Mouse (Mus musculus): ENCODE measurements around the gene Themis3. TPM values are rescaled to one million over a fixed set of nuclear protein-coding genes. Genes with fewer than 3 reads are reported as not detected.

The Themis3 gene
- 0.08 and 0.16 TPM in 2 replicates for polyA plus RNA-seq (2012; rRNA removed)

DNA sequence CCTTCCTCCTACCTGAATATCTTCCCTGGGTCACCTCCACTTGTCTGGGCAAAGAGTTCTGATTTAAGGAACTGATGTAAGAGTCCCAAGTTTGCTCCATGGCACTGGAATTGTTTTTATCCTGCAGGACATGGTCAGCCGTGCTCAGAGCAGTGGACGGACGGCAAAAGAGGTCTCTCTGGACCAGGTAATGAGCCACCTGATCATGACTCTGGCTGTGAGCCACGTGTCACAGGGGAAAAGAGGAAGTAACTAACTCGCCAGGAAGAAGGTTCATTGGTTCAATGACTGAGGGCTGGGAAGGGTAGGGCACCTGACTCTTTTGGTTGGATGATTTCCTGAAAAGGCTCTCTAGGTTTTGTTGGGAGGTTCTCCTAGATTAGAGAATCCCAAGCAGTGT lies at the start of gene Themis3:
Gene Themis3, minus strand, starts transcription at position 187 of the 400 bp plus-strand sequence.
- 57% methylated on average over 5 of the region's 5 CpGs for WGBS
- H3K4me3 ChIP-seq (replicated peaks; ENCODE audit: extremely low read depth, low read depth, low read length): no peak within 1 kb of the TSS
- H3K4me1 ChIP-seq (ENCODE audit: control insufficient read depth, insufficient read depth, low read length): no peaks in the 10 kb centered on the region
- no peak for TF ChIP-seq CTCF (IDR thresholded peaks at IDR 0.05; ENCODE audit: insufficient read depth, low read length)
- no peak for TF ChIP-seq POLR2A (IDR thresholded peaks at IDR 0.05; ENCODE audit: borderline replicate concordance, extremely low read depth, low read depth, low read length)
- DNase-seq: no peak

DNA sequence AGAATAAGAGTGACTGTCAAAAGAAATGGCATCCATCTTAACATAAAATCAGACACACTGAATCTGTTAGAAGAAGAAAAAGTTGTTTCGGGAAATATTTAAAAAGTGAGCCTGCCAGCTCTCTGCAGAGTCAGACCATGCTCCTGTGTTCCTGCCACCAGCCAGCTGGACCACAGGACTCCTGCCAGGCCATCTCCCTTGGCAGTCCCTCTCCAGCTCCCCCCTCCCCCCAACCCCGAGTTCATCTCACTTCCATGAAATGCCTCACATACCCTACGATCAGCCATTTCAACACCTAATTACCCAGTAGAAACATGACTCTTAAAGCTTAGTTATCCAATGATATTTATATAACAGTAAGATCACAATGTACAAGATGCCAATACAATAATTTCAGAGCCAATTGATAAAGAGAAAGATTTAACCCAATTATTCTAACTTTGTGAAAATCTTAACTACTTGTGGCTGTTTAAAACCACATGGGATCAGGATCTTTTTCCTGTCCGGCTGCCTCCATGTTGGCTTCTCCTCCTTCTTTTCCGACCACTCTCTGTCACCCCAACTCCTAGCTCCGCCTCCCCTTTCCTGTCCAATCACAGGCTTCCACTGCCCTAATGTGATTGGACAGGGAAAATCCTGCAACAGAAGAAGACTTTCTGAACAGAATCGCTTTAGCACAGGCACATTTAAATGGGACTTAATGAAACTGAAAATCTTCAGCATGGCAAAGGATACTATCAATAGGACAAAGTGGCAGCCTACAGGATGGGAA lies 43.7 kb upstream of the Themis3 start:
- 76% methylated on average over 7 of the region's 7 CpGs for WGBS
- no peak overlapping the region for H3K4me3 ChIP-seq (replicated peaks; ENCODE audit: extremely low read depth, low read depth, low read length)
- no peak for DNase-seq
- no peaks in the 10 kb centered on the region for H3K4me1 ChIP-seq (ENCODE audit: control insufficient read depth, insufficient read depth, low read length)
- TF ChIP-seq POLR2A (IDR thresholded peaks at IDR 0.05; ENCODE audit: borderline replicate concordance, extremely low read depth, low read depth, low read length) (no peak), CTCF (IDR thresholded peaks at IDR 0.05; ENCODE audit: insufficient read depth, low read length) (no peak)

DNA sequence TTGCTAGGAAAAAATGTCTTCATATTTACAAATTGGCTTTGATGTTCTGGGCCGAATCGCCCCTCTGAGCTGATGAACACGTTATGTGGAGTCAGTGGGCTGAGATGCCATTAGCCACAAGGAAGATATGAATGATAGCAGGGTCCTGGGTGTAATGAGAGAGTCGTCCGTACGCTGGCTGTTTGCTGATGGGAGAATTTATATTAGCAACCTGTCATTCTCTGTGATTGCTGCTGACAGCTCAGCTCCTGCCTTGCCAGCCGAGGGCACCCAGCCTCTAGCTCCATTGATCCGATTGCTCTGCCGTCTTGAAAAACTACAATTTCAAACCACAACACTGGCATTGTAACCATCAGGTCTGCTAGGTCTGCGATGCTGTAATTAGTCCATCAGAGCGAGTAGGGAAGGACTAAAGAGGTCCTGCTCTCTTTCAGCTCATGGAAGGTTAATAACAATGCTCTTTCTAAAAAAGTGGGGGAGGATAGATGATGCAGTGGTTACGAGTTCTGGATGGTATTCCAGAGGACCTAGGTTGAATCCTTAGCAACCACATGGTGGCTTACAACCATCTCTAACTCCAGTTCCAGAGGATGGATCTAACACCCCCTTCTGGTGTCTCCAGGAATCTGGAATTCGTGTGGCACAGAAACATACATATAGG lies 25.7 kb upstream of the Themis3 start:
- no peak overlapping the region for H3K4me3 ChIP-seq (replicated peaks; ENCODE audit: extremely low read depth, low read depth, low read length)
- no peaks in the 10 kb centered on the region for H3K4me1 ChIP-seq (ENCODE audit: control insufficient read depth, insufficient read depth, low read length)
- WGBS: 82% methylated on average over 13 of the region's 13 CpGs
- TF ChIP-seq POLR2A (IDR thresholded peaks at IDR 0.05; ENCODE audit: borderline replicate concordance, extremely low read depth, low read depth, low read length) (no peak), CTCF (IDR thresholded peaks at IDR 0.05; ENCODE audit: insufficient read depth, low read length) (no peak)
- DNase-seq: no peak

DNA sequence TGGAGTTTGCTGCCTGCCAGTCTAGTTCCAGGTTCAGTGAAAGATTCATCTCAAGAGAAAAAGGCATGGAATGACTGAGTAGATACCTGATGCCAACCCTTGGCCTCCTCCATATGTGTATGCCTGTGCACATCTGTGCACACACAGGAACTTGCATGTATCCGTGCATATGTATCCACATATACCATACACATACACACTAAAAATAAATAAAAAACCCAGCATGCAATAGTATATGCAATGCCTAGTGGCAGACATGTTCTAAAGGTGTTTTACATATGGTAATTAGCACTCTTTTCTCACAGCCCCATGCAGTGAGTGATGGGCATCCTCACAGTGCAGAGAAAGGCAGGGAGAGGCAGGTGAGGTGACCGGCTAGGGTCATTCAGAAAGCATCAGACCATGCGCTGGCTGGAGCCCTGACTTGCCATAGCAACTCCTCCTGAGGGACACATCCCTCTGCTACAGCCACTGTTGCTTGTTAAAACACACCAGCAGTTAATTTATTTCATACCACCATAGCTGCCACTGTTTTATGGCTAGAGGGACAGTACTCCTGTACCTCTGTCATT lies 24.9 kb upstream of the Themis3 start:
- H3K4me3 ChIP-seq (replicated peaks; ENCODE audit: extremely low read depth, low read depth, low read length): no peak overlapping the region
- TF ChIP-seq CTCF (IDR thresholded peaks at IDR 0.05; ENCODE audit: insufficient read depth, low read length) (no peak), POLR2A (IDR thresholded peaks at IDR 0.05; ENCODE audit: borderline replicate concordance, extremely low read depth, low read depth, low read length) (no peak)
- WGBS: 88% methylated on average over 3 of the region's 3 CpGs
- no peak for DNase-seq
- no peaks in the 10 kb centered on the region for H3K4me1 ChIP-seq (ENCODE audit: control insufficient read depth, insufficient read depth, low read length)

DNA sequence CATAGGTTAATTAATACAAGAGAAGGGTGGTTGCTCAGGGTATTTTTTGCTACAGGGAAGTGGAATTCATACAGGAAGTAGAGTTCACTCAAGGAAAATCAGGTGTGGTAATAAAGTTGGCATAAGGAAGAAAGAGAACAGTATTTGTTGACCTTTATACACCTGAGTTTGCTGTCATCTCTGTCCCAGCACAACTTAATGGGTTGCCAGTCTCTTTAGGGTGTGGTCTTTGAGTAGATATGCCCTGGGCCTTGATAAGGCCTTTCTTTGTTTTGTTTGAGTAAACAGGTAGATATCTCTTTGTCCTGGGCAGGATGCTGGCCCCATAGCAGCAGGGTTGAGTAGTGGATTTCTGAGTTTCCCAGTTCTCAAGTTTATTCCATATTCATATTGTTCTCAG lies 15.6 kb upstream of the Themis3 start:
- TF ChIP-seq POLR2A (IDR thresholded peaks at IDR 0.05; ENCODE audit: borderline replicate concordance, extremely low read depth, low read depth, low read length): no peak
- no peak for TF ChIP-seq CTCF (IDR thresholded peaks at IDR 0.05; ENCODE audit: insufficient read depth, low read length)
- no peak for DNase-seq

DNA sequence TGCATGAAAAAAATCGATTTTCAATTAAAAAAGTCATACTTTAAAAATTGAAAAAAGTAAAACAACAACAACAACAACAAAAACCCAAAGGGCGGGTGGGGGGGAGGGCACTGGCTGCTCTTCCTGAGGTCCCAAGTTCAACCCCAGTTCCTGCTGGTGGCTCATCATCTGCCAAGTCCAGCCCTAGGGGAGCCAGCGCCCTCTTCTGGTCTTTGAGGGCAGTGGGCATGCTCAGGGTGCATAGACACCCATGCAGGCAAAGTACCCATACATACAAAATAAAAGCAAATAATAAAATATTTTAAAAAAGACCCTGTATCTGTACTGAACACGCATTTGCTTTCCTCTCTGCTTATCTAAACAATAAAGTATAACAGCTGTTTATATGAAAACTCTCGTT lies 10.5 kb upstream of the Themis3 start:
- WGBS: 61% methylated on average over 5 of the region's 5 CpGs
- TF ChIP-seq CTCF (IDR thresholded peaks at IDR 0.05; ENCODE audit: insufficient read depth, low read length) (no peak), POLR2A (IDR thresholded peaks at IDR 0.05; ENCODE audit: borderline replicate concordance, extremely low read depth, low read depth, low read length) (no peak)
- no peak for DNase-seq
- Histone ChIP-seq H3K4me3 (replicated peaks; ENCODE audit: extremely low read depth, low read depth, low read length) (no peak overlapping the region), H3K4me1 (ENCODE audit: control insufficient read depth, insufficient read depth, low read length) (no peaks in the 10 kb centered on the region)

More for the DNA sequence above, 15.6 kb upstream of the Themis3 start:
- H3K4me1 ChIP-seq (ENCODE audit: control insufficient read depth, insufficient read depth, low read length): no peaks in the 10 kb centered on the region
- no peak overlapping the region for H3K4me3 ChIP-seq (replicated peaks; ENCODE audit: extremely low read depth, low read depth, low read length)

DNA sequence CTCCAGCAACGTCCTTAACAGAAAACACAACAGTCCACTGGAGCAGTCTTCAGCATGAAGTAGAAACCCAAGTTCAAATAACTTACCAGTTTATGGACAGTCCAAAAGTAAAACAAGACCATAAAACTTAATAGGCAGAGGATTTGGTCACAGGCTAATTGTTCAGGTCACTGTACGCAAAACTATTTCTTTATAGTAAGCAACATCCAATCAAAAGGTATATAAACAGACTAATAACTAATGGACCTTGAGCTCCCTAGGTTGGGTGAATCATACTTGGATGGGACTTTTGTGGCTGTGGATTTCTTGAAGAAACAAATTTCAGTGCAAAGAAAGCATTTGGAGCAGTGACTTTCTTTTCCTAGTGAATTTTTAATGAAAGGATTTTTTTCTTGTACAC lies 6.8 kb upstream of the Themis3 start:
- H3K4me1 ChIP-seq (ENCODE audit: control insufficient read depth, insufficient read depth, low read length): no peaks in the 10 kb centered on the region
- DNase-seq: no peak
- TF ChIP-seq POLR2A (IDR thresholded peaks at IDR 0.05; ENCODE audit: borderline replicate concordance, extremely low read depth, low read depth, low read length) (no peak), CTCF (IDR thresholded peaks at IDR 0.05; ENCODE audit: insufficient read depth, low read length) (no peak)
- 89% methylated on average over 2 of the region's 2 CpGs for WGBS
- H3K4me3 ChIP-seq (replicated peaks; ENCODE audit: extremely low read depth, low read depth, low read length): no peak overlapping the region

DNA sequence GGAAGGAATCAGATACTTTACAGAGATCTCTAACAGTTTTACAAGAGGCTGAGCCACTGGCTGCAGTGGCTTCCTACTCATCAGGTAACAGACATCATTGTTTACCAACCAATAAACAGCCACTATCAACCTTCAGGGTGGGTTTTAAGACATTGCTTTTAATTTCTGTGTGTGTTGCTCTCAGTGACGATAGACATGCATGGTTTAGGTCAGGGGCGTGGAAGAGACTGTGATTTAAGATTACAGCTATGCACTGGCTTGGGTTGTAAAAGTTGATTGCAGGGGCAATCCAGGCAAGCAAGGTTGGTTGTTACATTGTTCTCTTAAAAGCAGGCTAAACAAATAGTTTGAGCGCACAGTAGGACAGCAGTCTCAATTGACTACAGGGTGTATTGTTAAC lies 1.4 kb upstream of the Themis3 start:
- no peak overlapping the region for H3K4me3 ChIP-seq (replicated peaks; ENCODE audit: extremely low read depth, low read depth, low read length)
- no peak for DNase-seq
- no peak for TF ChIP-seq POLR2A (IDR thresholded peaks at IDR 0.05; ENCODE audit: borderline replicate concordance, extremely low read depth, low read depth, low read length)
- TF ChIP-seq CTCF (IDR thresholded peaks at IDR 0.05; ENCODE audit: insufficient read depth, low read length): no peak
- 80% methylated on average over 3 of the region's 3 CpGs for WGBS
- no peaks in the 10 kb centered on the region for H3K4me1 ChIP-seq (ENCODE audit: control insufficient read depth, insufficient read depth, low read length)

DNA sequence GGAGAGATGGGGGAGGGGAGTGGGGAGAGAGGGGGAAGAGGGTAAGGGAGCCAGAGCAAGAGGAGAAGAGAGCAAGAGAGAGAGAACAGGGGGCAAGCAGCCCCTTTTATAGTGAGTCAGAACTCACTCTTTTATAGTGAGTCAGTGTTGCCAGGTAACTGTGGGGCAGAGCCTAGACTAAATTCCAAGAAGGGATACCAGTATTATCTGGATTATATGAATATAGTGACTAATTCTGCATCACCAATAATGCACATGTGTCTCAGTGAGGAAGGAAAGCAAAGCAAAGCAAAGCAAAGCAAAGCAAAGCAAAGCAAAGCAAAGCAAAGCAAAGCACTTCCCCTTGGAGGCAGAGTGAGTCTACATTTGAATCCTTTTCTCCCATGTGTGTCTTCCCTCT lies 835 bp upstream of the Themis3 start:
- Histone ChIP-seq H3K4me1 (ENCODE audit: control insufficient read depth, insufficient read depth, low read length) (no peaks in the 10 kb centered on the region), H3K4me3 (replicated peaks; ENCODE audit: extremely low read depth, low read depth, low read length) (no peak overlapping the region)
- TF ChIP-seq POLR2A (IDR thresholded peaks at IDR 0.05; ENCODE audit: borderline replicate concordance, extremely low read depth, low read depth, low read length): no peak
- TF ChIP-seq CTCF (IDR thresholded peaks at IDR 0.05; ENCODE audit: insufficient read depth, low read length): no peak
- no peak for DNase-seq

Data from lung, adult 2 months (tissue).